Mouse (Mus musculus): Measurements from ENCODE around the gene Pkmyt1. TPM values are rescaled to one million over a fixed set of nuclear protein-coding genes. Genes with fewer than 3 reads are reported as not detected.

Gene Pkmyt1
- total RNA-seq, 2 experiments from 2014 or later: 1.7 to 3.0 TPM

Other genes with a start within 250 kb of the Pkmyt1 start
- gene Vmn2r117, start 246.6 kb upstream of the Pkmyt1 start, total RNA-seq (2021): not detected
- gene Zfp213, start 162.1 kb upstream of the Pkmyt1 start, total RNA-seq (2021): 1 to 10 TPM; 5.6 to 7.4 TPM
- 10 to 100 TPM; 25.0 to 32.3 TPM for gene Zfp13, start 126.8 kb upstream of the Pkmyt1 start, total RNA-seq (2021)
- gene Zscan10, start 125.5 kb upstream of the Pkmyt1 start, total RNA-seq (2021): not detected
- gene Mmp25, start 81.1 kb upstream of the Pkmyt1 start, total RNA-seq (2021): under 1 TPM; 0.10 to 0.30 TPM
- not detected for gene Bicdl2, start 65.8 kb upstream of the Pkmyt1 start, total RNA-seq (2021)
- gene Hcfc1r1, start 52.7 kb upstream of the Pkmyt1 start, total RNA-seq (2021): 100 to 1,000 TPM; 122 to 124 TPM
- gene Thoc6, start 52.5 kb upstream of the Pkmyt1 start, total RNA-seq (2021): 1 to 10 TPM; 7.2 to 9.7 TPM
- 1 to 10 TPM; 4.8 to 6.3 TPM for gene Tnfrsf12a, start 48.9 kb upstream of the Pkmyt1 start, total RNA-seq (2021)
- not detected for gene Cldn6, start 47.1 kb upstream of the Pkmyt1 start, total RNA-seq (2021)
- under 1 TPM; 0.22 to 0.35 TPM for gene Cldn9, start 42.3 kb upstream of the Pkmyt1 start, total RNA-seq (2021)
- gene 1520401A03Rik, start 3.6 kb upstream of the Pkmyt1 start, total RNA-seq (2021): not detected
- 10 to 100 TPM; 50.8 to 55.4 TPM for gene Paqr4, start 14.5 kb downstream of the Pkmyt1 start, total RNA-seq (2021)
- gene Kremen2, start 19.5 kb downstream of the Pkmyt1 start, total RNA-seq (2021): under 1 TPM; 0.35 to 0.42 TPM
- gene Flywch1, start 45.3 kb downstream of the Pkmyt1 start, total RNA-seq (2021): 100 to 1,000 TPM; 297 to 300 TPM
- 10 to 100 TPM in 1 of 2 experiments, 1 to 10 TPM in 1; 9.9 to 11.7 TPM for gene Flywch2, start 59.7 kb downstream of the Pkmyt1 start, total RNA-seq (2021)
- gene Srrm2, start 64.2 kb downstream of the Pkmyt1 start, total RNA-seq (2021): 100 to 1,000 TPM; 563 to 606 TPM
- 100 to 1,000 TPM; 356 to 383 TPM for gene Elob, start 102.8 kb downstream of the Pkmyt1 start, total RNA-seq (2021)
- gene Prss33, start 109.7 kb downstream of the Pkmyt1 start, total RNA-seq (2021): not detected
- gene Prss32, start 117.5 kb downstream of the Pkmyt1 start, total RNA-seq (2021): not detected
- gene Prss41, start 117.8 kb downstream of the Pkmyt1 start, total RNA-seq (2021): 1 to 10 TPM; 2.0 to 2.1 TPM
- gene Prss21, start 141.7 kb downstream of the Pkmyt1 start, total RNA-seq (2021): not detected
- not detected for gene Dcpp1, start 154.5 kb downstream of the Pkmyt1 start, total RNA-seq (2021)
- gene Dcpp2, start 154.5 kb downstream of the Pkmyt1 start, total RNA-seq (2021): not detected
- gene Dcpp3, start 191.1 kb downstream of the Pkmyt1 start, total RNA-seq (2021): not detected
- gene Sbp, start 215.3 kb downstream of the Pkmyt1 start, total RNA-seq (2021): not detected
- not detected for gene Sbpl, start 228.9 kb downstream of the Pkmyt1 start, total RNA-seq (2021)

Data from layer of hippocampus, postnatal 36 days (tissue).